Mouse (Mus musculus) thymus, postnatal 10 days (tissue): ENCODE data around the gene Slitrk3.
"Not testable (repeated sequence)": the region's sequence is repeated elsewhere in the genome, so short reads cannot be mapped to it uniquely, and the experiment has no call there.

ENCODE experiments used
- DNase-seq, 2 experiments: peaks; one replicate each; pipeline ENCODE4 v3.0.0; 2021; ENCODE audit warnings: low spot score in 2 of 2

The Slitrk3 gene

DNA sequence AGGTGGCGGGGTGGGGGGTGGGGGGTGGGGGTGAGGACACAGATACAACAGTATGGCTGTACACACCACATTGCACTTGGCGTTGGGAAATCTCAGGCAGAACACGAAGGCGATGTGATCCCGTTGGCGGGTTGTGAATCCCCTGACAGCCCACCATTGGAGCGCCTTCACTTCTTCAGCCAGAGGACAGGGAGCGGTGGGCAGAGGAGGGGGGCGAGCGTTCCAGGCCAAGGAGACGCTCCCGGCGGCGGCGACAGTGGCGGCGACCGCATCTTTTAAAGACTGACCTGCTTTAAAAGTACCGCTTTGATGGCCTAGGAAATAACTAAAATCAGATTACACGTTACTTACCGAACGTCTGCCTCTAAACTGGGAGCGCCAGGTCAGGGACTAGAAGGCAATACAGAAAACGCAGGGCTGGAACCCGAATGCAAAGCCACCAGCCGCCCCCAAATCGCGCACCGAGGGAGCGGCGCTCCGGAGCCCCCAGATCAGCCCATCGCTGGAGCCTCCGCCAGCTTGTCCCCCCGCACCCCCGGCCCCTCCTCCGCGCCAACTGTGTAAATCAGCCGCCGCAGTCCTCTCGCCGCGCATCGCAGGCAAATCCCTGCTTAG is at the start of gene Slitrk3:
Gene Slitrk3, minus strand, starts transcription at position 607 of the 615 bp plus-strand sequence.
- DNase-seq, result no peak

GRCm38 (mm10) chr3:73094445-73094844 is 36.8 kb upstream of the Slitrk3 start:
- not testable (repeated sequence) for DNase-seq

DNA sequence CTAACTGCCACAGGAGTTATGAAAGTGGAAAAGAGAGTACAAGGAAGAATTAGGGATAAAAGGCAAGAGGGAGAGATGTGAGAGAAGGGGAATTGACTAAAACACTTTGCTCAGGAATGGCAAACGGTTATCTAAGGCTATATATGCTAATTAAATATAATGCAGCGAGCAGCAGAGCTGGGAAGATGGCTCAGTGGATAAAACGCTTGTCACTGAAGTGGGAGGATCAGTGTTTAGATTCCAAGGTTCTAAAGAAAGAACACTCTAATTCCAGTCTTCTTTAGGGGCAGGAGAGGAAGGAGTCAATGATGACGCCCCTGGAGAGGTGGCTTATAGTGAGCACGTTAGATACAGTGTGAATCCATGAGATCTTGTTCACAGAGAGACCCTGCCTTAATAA is 27.0 kb upstream of the Slitrk3 start:
- no peak for DNase-seq

DNA sequence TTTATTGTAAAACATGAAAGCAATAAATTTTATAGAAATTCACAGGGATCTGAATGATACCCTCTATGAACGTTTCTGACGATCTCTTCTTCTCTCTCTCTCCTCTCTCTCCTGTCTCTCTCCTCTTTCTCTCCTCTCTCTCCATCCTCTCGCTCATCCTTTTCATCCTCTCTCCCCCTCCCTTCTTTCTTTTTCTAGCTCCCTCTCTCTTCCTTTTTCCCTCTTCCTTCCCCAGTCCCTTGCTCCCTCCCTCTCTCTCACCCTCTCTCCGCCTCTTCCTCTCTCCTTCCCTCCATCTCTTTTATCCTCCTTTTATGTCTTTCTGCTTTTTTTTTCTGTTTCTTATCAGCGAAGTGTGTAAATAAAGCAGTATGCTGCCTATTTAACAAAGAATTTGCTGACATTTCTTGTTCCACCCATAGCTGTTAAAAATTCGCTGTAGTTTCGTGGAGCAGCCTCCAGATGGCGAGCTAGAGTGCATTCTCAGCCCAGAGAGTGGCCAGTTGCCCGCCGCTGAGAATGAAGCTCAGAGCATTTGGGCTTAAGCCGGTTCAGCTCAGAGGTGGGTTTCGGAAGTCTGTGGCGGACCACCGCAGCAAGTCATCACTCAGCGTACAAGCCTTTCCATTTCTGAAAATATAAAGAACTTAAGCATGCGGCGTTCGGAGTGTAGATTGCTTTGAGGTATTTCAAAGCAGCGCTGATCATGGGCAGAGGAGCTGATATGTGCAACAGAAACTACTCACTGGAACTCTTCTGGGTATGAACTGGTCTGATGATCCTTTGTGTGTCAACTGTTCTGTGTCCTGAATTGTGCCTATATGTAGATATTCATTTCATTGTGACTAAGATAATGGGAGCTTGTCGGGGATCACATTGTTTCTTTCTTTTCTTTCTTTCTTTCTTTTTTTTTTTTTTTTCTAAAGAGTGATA is 8.5 kb upstream of the Slitrk3 start:
- DNase-seq, result no peak

GRCm38 (mm10) chr3:73058190-73058589 is 587 bp upstream of the Slitrk3 start:
- DNase-seq, result no peak

DNA sequence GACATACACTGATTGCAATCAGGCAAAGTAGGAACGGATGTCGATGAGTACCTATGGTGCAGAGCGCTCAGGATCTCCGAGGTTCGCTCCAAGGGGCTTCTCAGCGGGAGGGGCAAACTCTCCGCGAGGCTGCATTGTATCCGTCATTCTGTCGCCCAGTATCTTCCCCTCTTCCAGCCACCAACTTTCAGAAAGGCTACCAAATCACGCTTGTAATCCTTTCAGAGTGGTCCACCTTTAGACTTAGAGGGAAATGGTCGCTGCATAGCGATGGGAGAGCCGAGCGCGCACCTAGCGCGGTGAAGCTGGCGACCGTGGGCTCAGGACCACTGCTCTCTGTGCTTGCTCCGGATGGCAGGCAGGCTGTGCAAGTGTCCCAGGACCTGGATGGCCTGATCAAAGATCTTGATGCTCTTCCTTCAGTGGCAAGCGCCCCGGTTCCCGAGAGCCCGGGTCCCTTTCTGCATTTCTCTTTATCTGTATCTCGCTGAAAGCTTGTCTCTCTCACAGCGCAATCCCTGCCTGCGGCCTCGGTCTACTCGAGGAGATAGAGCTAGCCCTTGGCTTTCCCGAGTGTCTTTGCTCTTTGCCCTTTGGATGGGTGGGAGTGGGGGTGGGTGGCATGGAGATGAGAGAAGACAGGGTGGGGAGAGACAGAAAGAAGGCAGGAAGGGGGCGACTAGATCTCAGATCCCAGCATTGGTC is 959 bp downstream of the Slitrk3 start:
- no peak for DNase-seq

DNA sequence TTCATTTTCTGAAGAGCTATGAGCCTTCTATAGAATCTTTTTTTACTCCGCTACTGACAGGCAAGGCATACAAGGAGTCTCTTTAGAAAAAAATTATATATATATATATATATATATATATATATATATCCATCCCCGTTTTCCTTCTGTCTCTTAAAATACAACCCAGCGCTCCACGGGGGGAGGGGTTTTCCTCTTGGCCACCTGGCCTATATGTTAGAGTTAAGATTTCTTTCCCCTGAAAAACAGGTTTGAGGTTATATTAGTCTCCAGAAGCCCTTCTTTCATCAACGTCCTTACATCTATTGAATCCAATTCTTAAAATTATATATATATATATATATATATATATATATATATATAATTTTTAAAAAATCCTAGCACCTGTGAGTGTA is 1.6 kb downstream of the Slitrk3 start:
- DNase-seq, result no peak

GRCm38 (mm10) chr3:73055399-73056043 is 2.1 kb downstream of the Slitrk3 start:
- no peak for DNase-seq

- no peak for DNase-seq
Observed at GRCm38 (mm10) chr3:73053451-73053931, 4.1 kb downstream of the Slitrk3 start.

DNA sequence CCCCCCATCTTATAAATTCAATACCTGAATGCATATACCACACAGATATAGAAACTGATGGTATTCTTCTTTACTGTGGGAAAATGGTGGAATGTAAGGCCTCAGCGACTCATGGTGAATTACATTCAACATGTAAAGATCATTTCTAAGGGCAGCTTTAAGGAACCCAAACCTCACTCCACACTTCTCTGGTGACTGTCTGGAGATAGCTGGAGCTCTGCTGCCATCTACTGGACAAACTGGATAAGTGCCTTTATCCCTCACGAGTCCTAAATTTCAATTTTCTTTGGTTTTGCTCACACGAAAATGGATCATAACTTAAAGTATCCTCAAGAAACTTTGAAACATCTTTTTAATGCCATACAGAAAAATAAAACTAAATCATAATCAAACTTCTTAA is 11.4 kb downstream of the Slitrk3 start:
- DNase-seq, result peak in 1 of 2 experiments; percentile 22

- DNase-seq, result no peak
Observed at GRCm38 (mm10) chr3:73042256-73042655, 15.3 kb downstream of the Slitrk3 start.

DNA sequence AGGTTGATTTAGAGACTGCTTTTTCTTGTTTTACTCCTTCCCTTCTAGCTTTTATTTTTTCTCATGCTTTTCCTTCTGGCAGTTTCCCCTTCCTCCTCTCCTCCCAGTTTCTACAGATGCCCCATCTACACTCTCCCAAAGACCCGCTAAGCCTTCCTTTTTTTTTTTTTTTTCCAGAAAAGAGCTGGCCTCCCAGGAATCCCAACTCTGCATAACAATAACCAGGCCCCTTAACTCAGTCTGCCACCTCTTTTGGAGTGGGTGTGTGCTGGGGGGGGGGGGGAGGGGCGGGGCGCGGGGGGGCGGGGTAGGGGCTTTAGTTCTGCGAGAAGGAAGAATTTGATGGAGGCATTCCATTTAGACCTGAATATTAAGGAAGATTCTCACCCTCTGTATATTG is 51.6 kb downstream of the Slitrk3 start:
- DNase-seq, result no peak

- DNase-seq, result no peak
Observed at GRCm38 (mm10) chr3:73002933-73003696, 54.5 kb downstream of the Slitrk3 start.

GRCm38 (mm10) chr3:72997517-72997916 is 60.1 kb downstream of the Slitrk3 start:
- DNase-seq, result no peak
